Mouse (Mus musculus): ENCODE measurements around the gene Sdsl.

Sdsl gene

DNA sequence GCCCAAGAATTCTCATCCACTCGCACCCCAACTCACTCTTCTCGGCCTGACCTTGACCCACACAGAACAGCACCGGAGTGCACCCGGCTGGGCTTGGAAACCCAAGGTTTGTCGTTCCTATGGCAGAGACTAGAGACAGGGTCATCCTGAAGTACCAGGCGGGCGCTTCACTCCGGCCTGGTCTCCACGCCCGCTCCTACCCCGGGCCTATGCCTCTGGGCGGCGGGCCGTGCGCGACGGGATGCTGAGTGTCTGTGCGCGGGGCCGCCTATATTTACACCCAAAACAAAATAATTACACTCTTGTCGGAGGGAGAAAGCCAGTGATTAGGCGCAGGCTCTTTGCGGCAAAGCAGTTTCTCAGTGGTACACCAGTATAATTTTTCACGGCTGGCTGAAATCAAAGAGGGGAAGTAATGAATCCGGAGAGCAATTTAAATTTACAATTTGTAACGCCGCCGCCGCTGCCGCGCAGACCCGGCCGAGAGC lies 45.1 kb downstream of the Sdsl start:
- DNase-seq: no peak

DNA sequence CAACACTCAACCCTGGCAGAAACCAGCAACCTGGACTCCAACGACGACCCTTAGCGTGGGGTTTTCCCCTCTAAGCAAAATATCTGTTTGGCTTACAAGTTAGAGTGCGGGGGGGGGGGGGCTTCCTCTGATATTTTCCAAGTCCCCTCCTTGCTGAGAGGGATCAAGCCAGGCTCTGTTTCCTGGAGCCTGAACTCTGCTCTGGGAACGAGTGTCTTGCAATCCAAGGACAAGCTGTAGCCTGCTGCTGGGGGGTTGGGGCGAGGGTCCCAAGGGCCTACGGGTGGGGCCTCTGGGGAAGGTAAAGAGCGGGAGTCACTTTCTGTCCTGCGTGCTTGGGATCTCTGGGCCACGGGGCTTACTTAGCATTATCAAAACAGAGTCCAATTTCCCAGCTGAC lies 46.0 kb downstream of the Sdsl start:
- no peak for DNase-seq

DNA sequence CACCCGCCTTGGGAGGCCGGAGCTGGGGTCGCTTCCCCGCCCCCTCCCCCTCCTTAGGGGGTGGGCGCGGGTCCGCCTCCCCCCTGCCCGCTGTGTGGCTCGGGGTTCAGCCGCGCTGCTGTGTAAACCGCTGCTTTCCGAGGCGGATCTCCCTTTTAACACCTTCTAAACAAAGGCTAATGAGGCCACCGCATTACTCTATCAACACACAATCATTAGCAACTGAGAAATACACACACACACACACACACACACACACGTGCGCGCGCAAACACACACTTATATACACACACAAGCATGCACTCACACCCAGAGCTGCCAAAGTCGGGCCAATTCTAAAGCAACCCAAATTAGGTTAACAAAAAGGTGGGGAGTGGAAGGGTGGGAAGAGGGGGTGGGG lies 46.9 kb downstream of the Sdsl start:
- DNase-seq: no peak

DNA sequence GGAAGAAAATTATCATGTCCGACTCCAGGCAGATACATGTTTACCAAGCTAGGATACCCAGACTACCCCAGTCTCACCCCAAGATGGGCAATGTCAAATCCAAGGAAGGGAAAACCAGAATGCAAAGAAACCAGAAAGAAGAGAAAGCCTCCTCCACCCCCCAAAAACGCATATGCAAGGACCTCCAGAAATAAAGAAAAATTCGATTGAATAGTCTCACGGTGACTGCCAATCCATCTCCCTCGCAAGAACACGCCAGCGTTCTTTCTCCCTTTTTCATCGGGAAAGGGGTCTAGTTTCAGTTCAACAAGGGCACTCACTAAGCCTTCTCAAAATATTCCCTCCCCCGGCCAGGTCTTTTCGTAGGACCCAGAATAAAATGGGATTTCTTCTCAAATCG lies 48.0 kb downstream of the Sdsl start:
- DNase-seq: no peak

DNA sequence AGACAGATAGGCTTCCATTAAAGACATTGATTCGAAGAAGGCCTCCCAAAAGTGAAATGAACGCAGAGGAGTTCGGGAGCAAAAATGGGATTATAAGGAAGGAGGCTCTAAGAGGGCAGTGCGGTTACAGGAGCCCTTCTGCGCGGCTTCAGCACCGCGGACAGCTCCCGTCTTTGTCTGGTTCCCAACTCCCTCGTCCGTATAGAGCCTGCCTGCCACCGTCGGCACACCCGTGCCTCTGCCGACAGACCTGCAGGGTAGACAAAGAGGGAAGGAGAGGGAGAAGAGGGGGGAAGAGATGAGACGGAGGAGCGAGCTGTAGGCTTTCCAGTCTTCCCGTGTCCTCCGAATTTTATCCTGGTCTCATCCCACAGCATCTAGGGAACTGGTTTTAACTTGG lies 48.6 kb downstream of the Sdsl start:
- DNase-seq: peak in 1 of 2 experiments; percentile 29

DNA sequence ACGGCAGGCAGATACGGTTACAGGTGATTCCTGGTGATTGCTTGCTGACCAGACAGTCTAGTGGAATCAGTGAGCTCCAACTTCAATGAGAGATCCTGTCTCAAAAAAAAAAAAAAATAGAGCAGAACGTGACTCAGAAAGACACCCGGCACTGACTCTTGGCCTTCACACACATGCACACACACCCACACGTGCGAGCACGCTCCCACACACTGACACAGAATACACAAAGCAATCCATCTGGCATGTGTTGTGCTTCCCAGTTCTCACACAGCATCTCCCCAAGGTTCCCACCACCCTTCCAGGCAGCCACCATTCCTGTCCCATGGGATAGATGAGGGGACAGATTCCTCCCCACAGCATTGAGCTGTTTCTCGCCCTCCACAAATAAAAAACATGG lies 52.5 kb downstream of the Sdsl start:
- DNase-seq: no peak

DNA sequence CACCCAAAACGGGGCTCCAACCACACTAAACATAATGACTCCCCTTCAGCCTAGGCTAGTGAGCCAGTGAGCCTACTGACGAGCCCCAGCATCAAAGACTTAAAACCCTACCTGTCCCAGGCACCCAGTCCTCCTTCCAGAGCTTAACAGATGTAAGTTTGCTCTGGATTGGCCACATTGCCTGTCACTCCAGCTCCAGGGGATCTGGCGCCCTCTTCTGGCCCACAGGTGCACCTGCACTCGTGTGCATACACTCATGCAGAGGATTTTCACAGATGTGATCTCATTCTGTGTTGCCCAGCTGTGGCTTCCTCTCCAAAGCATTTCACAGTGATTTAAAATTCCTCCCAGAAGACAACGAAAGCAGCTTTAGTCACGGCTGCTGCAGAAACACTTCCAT lies 59.2 kb downstream of the Sdsl start:
- no peak for DNase-seq

DNA sequence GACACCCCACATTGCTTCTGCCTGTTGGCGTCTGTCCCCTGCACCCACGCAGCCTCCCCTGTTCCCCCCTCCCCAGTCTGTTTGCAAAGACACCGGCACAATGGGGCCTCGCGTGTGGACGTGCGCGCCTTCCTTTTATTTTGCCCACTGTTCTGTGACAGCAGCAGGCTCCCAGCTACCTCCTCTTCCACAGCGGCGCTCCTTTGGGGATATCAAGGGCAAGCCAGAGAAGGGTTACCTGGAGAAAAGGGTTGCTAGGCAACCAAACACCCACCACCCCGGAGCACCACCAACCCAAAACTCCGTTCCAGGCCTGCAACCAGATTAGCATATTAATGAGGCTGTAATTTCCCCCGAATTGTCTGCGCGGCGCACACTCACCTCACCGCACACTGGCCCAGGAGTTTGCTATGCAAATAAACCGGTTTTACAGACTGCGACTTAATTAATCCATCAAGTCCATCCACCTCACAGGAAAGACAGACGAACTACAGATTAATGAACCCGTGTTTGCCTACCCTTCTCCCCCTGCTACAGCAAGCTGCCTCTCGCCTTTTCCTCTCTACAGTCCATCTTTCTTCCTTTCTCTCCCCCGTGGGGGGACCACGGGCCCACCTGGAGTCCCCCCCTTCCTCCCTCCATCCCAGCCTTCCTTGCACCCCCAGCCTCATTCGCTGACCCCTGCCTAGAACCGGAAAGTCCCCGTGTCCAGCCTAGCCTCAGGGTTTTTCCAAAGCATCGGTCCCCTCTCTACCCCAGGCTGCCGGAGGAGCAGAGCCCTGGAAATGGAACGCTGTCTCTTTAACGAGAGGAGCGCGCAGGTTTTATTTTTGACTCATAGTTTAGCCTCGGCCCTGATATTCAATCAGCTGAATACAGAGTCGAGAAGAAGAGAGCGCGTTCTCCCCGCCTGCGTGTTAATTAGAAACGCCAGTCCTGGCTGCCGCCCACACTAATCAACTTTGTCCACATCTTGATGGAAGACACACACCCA lies 62.9 kb downstream of the Sdsl start:
- DNase-seq: no peak

DNA sequence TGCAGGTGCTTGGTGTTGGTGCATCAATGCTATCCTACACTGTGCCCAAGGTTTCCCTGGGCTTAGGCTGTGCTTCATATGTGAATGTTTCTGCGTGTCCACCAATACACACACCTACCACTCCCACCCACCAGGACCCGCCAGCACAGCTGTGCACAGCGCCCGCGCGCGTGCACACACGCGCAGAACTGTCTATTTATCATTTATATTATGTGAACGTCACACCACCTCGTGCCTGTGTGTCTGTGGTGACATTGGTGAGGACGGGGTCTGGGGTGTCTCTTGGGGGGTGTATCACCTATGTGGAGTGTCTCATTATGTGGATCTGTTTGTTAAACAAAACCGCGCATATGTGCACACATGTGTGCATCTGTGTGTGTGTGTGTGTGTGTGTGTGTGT lies 63.7 kb downstream of the Sdsl start:
- no peak for DNase-seq

Measured in spleen, adult 18-20 months (tissue).